Mouse (Mus musculus) lung, postnatal 10 days (tissue): Measurements from ENCODE around the gene Ahsa2.
A peak's percentile ranks its signal among the peaks of the same experiment; 100 is the strongest.
"Not testable (repeated sequence)": the region's sequence is repeated elsewhere in the genome, so short reads cannot be mapped to it uniquely, and the experiment has no call there.

Experiments used
- DNase-seq: peaks from one replicate; pipeline ENCODE4 v3.0.0; 2021

The Ahsa2 gene

DNA sequence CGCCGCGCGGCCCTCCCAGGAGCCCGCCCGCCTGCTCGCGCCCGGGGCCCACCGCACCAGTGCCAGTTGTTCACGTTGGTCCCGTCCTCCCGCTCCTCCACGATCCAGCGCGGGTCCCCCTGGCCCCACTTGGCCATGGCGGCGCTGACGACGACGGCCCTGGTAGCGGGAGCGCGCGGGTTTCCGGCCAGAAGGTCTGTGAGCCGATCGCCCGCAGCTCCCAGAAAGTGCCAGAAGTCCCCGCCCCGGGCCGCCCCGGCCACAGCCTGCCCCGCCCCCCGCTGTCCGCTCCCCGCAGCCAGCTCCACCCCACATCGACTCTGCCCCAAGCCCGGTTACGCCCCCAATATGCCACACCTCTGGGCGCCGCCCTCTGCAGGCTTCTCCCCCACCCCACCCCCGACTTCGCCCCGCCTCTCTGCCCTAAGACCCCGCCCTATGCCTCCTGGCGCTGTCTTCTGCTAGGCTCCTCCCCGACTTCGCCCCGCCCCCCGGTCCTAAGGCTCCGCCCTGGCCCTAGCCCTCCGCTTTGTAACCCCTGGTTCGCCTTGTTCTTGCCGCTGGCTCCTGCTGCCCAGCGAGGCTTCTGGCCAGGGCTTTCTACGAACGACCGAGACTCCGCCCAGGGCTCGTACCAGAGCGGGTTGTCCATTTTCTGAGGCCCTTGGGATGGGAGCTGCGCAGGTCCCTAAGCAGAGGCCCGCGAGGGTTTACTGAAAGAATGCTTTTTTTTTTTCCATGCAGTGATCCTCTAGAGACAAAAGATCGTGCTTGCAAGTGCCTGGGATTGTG is at the start of gene Ahsa2:
TSS of gene Ahsa2 (minus strand) at position 313 of the 792 bp plus-strand sequence.
- DNase-seq = peak; percentile 99

DNA sequence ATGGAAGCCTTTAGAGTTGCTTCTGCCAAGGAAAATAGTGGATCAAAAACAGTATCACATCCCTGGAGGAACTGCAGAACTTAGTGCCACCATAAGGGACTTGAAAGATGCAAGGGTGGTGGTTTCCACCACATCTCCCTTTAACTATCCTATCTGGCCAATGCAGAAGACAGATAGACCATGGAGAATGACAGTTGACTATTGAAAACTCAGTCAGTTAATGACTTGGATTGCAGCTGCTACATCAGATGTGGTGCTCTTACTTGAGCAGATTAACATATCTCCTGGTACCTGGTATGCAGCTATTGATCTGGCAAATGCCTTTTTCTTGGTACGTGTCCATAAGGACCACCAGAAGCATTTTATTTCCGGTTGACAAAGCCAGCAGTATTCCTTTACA is 39.6 kb upstream of the Ahsa2 start:
- no peak for DNase-seq

DNA sequence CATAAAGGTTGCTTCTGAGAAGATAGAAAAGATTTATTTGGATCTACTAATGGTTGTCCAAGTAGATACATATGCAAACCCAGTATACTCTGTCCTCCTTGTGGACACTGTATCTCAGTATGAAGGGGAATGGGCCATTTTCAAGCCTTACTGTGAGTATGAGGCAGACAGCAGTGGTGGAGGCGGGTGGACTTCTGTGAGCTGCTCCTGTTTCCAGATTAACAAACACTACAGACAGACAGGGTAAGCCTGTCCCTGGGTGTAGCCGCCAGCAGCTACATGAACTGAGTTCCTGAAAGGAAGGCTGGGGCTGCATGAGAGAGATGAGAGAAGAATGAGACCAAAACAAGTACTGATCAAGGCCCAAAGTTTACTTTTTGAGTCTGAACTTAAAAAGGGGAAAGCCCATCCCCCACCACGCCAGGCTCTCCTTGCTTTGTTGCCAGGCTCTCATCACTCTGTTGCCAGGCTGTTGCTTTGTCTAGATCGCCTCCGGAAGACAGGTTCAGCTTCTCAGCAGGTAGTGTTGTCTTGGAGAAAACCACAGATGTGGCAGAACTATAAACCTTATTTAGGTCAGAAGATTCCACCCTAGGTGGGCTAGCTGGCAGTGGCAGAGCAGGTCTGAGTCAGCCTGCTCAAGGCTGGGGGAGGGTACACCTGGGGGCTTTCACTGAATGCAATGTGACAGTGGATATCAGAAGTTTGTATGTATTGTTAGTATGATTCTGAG is 22.8 kb upstream of the Ahsa2 start, which contains the start of gene 1700093K21Rik:
TSS of gene 1700093K21Rik (minus strand) at position 683 of the 733 bp plus-strand sequence.
- DNase-seq = no peak

DNA sequence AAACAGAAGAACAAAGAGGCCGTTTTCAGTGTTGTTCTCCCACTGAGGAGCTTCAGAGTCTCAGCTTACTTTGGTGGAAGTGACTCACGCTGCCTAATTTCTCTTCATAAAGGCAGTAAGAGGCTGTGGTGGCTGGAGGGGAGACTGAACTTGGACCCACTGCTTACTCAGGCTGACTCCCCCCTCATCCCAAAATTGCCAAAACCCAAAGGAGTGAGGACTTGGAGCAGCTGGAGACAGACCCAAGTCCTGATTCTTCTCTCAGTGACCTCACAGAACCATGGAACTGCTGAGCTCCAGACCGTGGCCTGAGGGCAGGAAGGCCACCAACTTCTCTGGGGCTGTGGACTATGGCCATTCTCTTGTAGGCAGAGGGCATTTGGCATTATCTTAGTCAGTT is 21.2 kb upstream of the Ahsa2 start:
- no peak for DNase-seq

DNA sequence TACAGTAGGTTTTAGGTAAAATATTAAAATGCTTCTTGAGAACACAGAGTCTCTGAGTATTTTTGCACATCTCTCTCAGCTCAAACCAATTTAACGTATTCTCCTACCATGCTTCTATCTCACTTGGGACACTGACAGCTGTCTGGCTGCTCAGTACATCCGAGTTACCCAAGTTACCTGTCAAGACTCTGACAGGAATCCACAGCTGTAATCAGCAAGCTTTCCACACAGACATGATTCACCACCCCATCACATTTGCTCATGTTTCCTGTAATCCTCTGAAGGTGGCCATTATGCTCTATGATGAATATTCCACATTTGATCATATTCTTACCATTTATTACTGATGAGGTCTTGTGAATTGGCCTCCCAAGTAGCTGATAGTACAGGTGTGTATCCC is 17.5 kb upstream of the Ahsa2 start:
- DNase-seq = no peak

DNA sequence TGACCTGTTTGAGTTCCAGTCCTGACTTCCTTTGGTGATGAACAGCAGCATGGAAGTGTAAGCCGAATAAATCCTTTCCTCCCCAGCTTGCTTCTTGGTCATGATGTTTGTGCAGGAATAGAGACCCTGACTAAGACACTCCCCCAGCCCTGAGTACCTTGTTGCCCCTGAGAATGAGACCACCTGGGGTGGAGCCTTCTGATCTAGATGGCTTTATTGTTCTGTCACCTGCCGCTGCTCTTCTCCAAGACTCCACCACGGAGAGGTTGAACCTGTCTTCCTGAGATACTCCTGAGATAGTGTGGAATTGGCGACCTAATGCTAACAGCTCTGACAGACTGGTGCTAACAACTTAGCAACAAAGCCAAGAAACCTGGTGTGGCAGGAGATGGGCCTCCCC is 17.0 kb upstream of the Ahsa2 start:
- not testable (repeated sequence) for DNase-seq

DNA sequence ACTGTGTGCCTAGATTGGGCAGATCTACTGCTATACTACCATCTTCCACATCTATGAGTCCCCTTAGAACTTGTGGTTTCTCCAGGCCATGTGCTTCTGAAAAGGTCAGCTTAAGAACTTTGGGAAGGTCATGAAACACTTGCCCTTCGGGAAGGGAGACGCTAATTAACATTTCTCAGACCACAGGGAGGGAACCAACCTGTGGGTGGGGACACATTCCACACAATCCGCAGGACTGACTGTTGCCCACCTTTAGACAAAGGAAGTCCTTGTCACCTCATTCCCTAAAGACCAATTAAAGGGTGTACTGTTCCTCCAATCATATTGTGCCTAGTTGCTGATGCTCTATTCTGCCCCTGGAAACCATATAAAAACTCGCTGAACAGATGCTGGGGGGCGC is 7.0 kb upstream of the Ahsa2 start:
- DNase-seq = not testable (repeated sequence)

DNA sequence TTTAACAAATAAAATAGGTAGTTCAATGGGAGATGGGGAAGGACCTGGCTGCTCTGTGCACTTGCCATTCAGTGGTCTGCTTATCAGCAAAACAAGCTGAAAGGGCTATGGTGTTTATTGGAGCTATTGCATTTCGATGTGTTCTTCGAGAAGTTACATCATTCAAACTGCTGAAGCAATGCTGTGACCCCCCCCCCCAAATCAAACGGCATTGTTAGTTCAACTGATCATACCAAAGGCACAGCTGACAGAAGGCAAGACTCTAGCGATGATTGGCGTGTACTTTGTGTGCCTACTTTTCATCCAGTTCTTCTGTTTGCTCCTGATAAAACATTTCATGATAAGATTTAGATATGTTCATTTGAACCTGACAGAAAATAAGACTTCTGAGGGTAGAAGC is 779 bp upstream of the Ahsa2 start:
- DNase-seq = no peak

DNA sequence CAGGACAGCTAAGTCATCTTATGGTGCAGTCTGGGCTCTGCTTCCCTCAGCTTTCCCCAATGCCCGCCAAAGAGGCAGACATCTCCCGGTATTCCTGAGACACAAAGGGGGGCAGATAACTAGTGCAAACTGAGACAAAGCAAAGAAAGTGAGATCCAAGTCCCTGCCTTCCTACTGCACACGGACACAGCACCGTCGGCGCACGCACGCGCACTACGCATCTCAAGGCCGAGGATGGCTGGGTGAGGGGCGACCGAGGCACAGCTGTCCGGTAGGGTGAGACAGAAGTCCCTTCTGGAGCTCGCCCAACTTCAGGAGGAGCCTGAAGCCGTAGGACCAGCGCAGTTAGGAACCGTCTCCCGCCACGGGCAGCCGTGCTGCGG is 504 bp downstream of the Ahsa2 start:
- peak; percentile 79 for DNase-seq

DNA sequence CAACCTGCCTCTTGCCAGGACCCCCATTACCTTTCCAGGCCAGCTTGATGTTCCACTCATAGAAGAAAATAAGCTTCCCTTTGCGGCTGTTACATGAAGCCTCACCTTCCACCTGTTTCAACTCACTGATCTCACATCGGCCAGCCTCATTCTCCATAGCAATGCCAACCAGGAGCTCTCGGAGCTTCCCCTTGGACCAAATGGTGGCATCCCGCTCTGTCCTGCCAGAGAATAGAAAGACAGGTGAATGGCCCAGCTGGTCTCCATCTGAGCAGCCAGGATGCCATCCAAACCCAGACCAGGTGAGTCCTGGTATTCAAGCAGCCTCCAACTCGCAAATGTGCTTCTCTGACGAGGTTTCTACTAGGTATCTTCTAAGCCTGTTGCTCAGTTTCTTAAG is 1.2 kb downstream of the Ahsa2 start:
- DNase-seq = no peak

DNA sequence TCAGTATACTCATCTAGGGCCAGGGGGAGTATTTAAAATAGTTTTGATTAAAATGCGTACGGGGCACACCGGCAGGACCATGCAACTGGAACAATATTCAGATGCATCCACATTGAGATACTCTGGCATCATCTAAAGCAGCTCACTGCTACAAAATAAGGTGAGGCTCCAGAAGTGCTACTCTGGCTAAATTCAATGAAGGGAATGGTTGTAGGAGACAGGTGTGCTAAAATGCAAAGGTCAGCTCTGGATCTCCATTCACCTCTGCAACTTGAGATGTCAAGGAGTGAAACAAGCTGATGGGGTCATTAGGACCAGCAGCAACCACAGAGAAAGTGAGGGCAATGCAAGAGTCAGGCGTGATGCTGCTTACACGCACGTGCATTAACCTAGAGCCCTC is 2.6 kb downstream of the Ahsa2 start:
- no peak for DNase-seq

DNA sequence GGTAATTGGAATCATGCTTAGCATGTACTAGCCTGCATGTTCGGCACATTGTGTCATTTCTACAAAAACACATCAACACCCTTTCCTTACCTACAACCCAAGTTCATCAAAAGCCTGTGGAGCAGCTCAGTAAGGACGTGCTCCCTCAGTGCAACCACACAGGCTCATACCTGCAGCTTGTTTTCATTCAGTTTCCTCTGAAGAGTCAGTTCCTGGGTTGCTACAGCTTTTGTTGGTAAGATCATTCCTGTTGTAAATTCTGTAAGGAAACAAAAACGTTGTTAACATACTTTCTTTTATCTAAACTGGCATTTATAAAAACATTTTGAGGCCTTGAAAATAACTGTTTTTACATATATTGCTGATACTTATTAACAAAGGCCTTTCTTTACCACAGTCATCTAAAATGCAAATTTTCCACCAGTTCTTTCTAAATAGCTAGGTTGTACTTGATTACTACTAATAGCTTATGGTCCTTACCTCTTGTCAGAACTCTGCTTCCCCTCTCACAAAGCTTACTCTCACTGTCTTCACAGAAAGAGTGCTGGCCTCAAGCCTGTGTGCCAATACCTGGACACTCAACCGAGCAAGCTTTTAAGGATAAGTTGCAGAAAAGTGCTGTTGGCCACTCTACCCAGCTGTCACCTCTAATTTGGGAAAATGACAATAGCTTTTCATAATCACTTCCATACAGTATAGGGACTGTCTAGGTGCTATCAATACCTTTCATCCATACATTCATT is 5.6 kb downstream of the Ahsa2 start:
- DNase-seq = no peak

DNA sequence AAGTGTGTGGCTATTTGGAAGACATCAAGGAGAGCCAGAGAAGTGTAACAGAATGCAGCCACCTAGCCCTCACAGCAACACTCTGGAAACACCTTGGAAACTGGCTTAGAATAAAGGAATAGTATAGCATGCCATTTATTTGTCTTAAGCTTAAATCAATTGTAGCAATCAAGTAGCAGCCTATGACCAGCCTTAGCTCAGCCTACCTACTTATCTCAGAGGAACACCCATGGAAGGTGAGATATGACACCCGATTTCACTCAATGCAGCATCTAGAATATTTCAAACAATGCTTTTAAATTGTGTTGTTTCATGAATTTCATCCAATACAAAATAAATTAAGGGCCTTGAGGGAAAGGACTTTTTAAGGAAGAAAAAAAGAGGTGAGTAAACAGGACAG is 7.9 kb downstream of the Ahsa2 start:
- no peak for DNase-seq

DNA sequence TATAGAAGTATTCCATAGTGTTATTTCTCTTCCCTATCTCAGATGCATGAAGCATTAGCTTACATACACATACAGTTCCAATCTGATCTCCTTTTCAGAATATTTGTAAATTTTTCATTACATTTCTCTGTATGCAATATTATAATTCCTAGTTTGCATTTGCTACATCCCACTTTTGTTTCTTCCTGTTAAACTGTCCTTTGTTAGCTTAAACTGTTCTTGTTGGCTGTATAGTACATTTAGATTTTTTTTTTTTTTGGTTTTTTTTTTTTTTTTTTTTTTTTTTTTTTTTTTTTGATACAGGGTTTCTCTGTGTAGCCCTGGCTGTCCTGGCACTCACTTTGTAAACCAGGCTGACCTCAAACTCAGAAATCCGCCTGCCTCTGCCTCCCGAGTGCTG is 32.0 kb downstream of the Ahsa2 start:
- not testable (repeated sequence) for DNase-seq
